Mouse (Mus musculus) megakaryocyte, embryonic 14.5 days (primary cell): Measurements from ENCODE around the gene Gm5431.

ENCODE experiments used
- FLI1 ChIP-seq: IDR thresholded peaks from 2 replicates; pipeline ENCODE4 v1.6.1; 2012; ENCODE audit warnings: low read length, inconsistent platforms, mixed read lengths
- GATA1 ChIP-seq: IDR thresholded peaks from 3 replicates; pipeline ENCODE4 v1.6.1; 2012; ENCODE audit warnings: mixed read lengths, low read length, inconsistent platforms, borderline replicate concordance

DNA sequence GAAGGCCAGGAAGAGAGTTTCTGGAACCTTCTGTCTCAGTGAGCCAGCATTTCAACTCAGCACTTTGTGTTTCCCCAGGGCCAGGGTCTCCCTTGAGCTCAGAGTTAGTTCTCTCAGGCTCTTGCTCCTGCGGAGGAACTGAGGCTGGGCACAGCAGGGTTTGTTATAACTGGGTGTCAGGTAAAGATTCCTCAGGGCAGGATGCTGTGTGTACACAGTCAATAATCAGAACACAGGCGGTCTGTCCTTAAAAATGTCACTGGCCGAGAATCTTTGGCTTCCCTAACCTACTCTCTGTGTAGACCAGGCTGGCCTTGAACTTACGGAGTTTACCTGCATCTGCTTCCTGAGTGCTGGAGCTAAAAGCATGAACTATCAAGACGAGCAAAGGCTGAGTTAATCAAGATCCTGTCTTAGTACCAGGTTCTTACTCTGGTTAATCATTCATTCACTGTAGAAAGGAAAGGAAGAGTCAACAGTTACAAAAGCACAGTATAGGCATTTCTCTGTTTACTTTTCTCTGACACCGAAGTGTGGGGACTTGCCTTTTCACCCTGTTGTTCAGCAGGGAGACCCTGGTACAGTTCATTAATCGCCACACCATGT, 29.2 kb downstream of the Gm5431 start:
- no peak for TF ChIP-seq GATA1
- TF ChIP-seq FLI1, result no peak
